Mouse (Mus musculus) large intestine, adult 2 months (tissue): Measurements from ENCODE around the gene Ncbp3. TPM values are rescaled to one million over a fixed set of nuclear protein-coding genes. Genes with fewer than 3 reads are reported as not detected.
"Not testable (repeated sequence)": the region's sequence is repeated elsewhere in the genome, so short reads cannot be mapped to it uniquely, and the experiment has no call there.

Experiments
- DNase-seq: peaks from one replicate; pipeline ENCODE4 v3.0.0-alpha.2; 2012; ENCODE audit warnings: low read depth, low spot score
- WGBS: fragments of 180-500 bp; shearing (Covaris S2); methylation state at CpG from one replicate; pipeline ENCODE4 v1.1.7; 2018; 5-methylcytosine and 5-hydroxymethylcytosine counted together
- polyA plus RNA-seq: library from polyadenylated mRNA; depleted of rRNA; stranded (reverse); fragments of >200 nt; gene quantifications from 2 replicates; pipeline ENCODE4 v1.2.3, GENCODE M21; 2012

Ncbp3 gene
- polyA plus RNA-seq, 1 experiment: 2.2 TPM

DNA sequence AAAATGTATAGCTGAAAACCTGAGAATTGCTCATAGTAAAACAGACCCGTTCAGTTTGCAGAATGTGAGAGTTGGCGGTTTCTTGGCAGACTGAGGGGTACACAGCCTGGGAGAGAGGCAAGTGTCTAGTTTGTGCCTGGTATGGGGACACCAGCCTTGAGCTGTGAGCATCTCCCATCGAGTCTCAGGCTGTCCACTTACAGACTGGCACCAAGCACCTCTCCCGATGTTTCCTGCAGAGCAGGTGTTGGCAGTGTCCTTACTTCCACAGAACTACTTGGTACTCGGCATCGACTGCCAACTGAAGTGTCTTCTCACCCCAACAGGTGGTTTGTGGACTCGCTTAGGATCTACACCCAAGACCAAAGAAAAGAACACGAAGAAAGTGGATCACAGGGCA is 31.0 kb downstream of the Ncbp3 start:
- WGBS: 90% methylated on average over 8 of the region's 8 CpGs

DNA sequence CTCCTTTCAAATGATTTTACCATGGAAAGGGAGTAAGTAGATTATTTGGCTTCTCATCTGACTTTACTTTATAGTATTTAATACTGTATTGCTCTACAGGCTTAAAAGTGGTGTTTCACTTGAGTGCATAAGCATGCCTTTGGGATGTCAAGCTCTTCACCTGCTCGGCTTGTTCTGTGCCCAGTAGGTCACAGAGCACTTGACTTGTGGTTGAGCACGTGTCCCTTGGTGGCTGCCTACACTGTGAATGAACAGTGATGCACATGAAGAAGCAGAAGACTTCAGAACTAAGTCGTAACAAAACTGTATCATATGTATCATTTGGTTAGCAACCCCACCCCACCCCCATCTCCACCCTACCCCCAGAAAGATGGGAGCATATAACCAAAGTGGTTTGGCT is 32.7 kb downstream of the Ncbp3 start:
- 92% methylated on average over 3 of the region's 3 CpGs for WGBS
- DNase-seq: no peak

More for the DNA sequence above, 31.0 kb downstream of the Ncbp3 start:
- no peak for DNase-seq

DNA sequence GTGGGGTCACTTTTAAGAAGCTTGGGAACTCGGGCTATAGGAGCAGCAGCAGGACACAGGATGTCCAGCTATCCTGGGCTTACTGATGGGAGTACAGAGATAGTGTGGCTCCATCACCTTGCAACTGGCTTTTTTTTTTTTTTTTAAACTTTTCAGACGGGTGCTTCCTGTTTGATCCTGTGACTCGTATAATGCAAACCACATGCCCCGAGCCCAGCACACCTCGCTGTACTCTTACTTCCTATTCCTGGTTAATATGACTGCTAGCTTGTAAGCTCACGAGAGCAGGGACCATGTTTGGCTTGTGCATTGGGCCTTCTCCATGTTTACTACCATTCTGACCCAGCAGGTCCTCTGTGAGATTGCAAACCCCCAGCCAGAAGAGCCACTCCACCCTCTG is 36.7 kb downstream of the Ncbp3 start:
- 38% methylated on average over 6 of the region's 6 CpGs for WGBS
- no peak for DNase-seq

DNA sequence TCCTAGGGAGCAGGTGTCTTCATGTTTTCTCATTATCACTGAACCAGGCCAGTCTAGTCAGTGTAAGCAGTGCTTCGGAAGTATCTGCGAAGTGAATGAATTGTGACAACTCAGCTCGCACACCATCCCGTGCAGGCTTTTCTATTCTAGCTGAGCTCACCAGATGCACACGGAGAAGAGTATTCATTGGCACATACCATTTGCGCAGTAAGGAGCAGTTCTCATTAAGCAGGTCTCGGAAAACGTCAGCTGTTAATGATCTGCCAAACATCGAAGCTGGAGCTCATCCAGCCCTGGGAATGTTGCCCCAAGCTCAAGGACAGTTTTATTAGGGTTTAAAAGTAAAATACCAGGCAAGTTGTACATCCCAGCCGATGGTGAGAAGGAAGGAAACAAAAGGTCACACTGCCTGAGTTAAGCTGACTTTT is 37.2 kb downstream of the Ncbp3 start:
- peak; percentile 42 for DNase-seq
- 22% methylated on average over 10 of the region's 10 CpGs for whole genome bisulfite sequencing

DNA sequence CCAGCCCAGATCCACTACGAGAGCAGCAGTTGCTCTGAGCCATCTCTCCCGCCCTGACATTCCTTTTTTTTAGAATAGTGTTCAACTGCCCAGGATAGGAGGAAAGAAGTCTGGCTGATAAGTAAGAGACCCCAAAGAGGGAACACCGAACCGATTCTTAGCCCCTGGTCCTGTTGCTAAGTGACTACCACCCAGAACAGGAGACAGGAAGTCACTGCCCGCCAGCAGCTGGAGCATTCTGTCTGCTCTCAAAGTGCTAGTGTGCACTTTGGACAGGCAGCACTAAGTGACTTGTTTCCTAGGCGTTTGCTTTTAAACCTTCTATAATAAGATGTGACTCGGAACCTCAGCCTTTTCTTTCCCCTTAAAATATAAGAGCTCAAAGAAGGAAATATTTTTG is 37.8 kb downstream of the Ncbp3 start:
- DNase-seq: no peak
- 18% methylated on average over 7 of the region's 7 CpGs for WGBS

DNA sequence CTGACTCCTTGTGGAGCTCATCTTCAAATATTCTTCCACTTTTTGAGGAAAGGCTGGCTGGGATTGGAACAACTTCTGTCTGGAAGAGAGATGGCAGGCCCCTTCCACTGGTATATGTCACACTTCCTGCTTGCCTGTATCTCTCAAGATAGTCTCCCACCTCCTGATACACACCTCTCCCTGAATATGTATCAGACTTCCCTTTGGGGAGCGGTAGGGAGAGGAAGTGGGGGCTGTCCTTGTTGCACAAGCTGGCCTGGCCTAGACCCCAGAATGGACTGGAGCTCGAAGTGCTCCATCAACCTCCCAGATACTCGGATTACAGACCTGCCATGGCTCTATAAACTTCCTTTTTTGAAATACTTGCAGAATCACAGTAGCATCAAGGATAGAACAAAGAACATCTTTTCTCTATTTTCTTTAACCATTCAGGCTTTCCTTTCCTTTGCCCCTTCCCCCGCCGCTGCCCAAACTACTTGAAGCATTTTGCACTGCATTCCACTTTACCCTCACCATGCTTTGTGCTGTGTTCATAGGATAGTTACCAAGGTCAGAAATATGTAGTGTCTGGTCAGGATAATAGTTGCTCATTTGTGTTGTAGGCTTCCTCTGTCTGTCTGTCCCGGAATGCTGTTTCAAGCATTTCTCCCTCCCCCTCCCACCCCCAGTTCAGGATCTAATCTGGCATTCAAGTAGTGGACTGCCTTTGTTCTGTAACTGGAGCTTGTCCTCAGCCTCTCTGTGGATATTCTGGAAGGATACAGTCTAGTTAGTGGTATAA is 40.3 kb downstream of the Ncbp3 start:
- no peak for DNase-seq
- WGBS: 74% methylated on average over 6 of the region's 6 CpGs

DNA sequence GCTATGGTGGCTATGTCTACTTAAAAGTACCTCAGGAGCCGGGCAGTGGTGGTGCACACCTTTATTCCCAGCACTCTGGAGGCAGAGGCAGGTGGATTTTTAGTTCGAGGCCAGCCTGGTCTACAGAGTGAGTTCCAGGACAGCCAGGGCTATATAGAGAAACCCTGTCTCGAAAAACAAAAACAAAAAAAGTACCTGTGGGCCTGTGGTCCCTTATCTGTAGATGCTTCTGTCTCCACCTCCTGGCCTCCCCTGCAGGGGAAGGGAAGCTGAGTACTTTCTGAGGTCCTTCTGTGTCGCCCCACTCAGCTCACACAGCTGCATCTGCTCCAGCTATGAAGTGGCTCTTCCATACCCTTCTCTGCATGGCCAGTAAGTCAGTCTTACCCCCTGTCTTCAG is 42.7 kb downstream of the Ncbp3 start, which contains the start of gene Itgae:
Gene Itgae (plus strand): TSS at position 301 of the 400 bp plus-strand sequence.
- WGBS: 78% methylated on average over 4 of the region's 4 CpGs
- no peak for DNase-seq

DNA sequence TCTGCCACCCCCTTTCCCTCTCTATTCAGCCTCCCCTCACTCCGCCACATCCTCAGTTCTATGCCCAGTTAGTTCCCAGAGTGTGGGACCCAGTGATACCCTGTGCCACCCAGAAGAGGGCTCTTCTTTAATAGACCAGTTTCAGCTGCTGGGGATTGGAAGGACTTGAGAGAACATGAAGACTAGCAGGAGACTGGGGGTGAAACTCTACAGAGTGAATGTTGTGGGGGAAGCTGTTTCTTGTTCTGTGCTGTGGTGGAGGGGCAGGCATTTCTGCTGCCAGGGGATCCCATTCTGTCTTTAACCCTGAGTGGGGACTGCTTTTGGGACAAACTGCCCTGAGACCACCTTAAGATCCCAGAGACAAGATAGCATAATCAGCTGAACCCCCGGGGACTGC is 43.2 kb downstream of the Ncbp3 start:
- no peak for DNase-seq
- 83% methylated on average over 2 of the region's 2 CpGs for WGBS

DNA sequence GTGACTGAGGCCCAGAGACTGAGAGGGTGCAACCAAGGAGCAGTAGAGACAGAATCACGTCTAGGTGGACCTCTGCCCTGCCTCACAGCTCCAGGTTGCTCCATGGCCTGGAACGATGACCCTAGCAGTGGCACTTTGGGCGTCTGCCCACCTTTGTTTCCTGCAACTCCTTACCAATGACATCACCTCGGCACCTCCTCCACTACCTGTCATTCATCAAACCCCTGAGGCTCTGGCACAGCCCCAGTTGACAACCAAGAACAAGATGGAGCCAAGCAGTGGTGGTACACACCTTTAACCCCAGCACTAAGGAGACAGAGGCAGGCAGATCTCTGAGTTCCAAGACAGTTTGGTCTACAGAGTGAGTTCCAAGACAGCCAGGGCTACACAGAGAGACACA is 44.5 kb downstream of the Ncbp3 start:
- no peak for DNase-seq
- 41% methylated on average over 4 of the region's 4 CpGs for WGBS

DNA sequence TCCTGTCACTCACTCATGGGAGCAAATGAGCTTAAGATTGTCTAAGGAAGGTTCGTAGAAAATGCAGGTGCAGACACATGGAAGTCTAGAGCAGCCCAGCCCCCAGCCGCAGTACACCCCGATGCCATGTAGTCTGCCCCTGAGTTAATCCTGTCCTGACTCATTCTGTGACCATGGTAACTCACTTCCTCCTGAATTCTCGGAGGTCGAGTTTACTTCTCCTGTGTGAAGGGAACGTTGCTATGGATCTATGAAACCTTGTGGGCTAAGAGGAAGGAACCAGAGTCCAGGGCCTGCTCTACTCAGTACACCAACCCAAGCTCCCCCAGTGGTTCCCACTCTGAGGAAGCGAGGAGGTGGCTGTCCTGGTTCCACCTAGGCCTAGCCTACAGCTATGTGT is 45.3 kb downstream of the Ncbp3 start:
- 72% methylated on average over 7 of the region's 7 CpGs for WGBS
- no peak for DNase-seq

DNA sequence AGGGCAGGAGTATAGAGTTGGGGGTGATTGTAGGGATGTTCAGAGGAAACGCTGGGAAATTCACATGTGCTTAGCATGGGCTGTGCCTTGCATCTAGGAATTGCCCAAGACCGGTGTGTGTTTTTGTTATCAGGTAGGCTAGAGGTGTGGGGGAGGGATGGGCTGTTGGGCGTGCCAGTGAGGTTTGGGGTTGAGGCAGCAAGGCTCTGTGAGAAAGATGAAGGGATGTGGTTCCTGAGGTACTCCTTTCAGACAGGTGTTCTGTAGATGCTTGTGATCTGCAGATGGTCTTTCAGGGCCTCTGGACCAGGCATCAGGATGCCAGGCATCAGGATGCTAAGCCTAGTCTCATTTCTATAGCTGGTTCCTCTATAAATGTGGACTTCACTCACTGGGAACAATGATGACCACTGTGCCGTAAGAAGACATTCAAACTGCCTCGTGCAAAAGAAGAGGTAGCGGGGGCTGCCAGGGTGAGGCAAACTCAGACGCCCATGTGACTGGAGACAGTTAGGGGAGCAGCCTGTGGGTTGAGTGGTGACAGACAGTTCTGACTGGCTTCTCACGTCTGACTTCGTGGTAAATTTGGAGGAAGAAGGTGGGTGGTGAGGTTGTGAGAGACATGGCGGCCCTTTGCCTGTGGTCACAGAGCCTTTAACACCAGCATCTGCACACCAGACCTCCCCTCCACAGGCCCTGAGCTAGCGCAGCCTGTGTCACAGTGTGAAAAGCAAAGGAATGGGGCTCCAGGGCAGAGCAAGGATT is 46.8 kb downstream of the Ncbp3 start:
- 70% methylated on average over 11 of the region's 11 CpGs for WGBS
- no peak for DNase-seq

DNA sequence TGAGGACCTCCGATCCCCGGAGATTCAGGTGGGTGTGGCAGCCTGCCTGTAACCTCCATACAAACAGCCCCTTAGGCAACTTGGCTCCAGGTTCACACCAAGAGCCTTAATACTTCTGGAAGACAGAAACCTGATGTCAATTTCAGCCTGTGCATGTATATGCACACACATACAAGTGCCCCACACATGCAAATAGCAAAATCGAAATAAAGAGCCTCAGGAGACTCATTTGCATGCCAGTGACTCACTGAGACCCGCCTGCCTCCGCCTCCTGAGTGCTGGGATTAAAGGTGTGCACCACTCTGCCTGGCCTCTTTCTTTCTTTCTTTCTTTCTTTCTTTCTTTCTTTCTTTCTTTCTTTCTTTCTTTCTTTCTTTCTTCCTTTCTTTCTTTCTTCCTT is 51.3 kb downstream of the Ncbp3 start:
- no peak for DNase-seq
- 35% methylated on average over 5 of the region's 5 CpGs for WGBS

DNA sequence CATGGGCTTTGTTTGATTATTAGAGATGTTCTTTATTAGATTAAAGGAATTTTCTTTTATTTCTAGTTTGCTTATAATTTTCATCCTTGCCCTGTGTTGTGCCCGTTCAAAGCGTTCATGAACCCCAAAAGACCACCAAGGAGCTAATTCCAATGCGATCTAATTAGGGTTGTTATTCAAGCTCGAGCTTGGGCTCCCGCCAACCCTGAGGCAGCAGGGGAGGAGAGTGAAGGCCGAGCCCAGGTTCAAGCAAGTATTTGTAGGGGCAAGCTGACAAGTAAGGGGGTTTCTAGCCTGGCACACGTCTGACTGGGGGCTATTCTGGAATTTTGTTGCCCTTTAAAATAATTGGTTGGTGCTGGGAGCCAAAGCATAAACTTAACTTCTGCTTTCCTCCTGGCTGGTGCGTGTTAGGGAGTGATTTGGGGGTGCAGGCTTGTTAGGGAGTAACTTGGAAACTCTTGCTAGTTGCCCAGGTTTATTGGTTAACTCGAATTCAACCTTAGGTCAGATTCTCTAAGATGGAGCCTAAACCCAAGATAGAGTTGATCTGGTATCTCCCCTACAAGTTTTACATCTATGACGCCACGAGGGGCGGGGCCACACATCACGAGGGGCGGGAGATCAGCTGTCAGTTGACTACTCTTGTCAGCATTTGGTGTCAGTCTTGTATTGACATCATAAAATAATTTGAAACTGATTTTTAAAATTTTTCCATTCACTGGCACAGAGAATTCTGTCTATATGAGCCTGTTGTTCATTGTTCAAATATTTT is 52.6 kb downstream of the Ncbp3 start:
- 70% methylated on average over 14 of the region's 14 CpGs for WGBS
- DNase-seq: no peak

DNA sequence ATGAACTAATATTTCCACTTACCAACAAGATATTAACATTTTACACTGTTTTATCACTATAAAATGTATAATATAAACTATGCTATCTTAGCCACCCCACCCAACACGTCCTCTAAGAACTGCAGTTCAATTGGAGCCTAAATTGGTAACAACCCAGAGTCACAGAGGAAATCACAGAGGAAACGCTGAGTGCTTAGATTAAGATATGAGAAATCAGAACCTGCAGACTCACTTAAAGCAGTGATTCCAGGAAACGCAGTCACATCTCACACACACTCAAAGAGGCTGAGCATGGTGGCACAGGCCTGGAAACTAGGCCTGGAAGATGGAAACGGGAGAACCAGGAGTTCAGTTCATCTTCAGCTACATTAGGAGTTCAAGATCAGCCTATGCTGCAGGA is 53.7 kb downstream of the Ncbp3 start:
- no peak for DNase-seq
- WGBS: 73% methylated on average over 4 of the region's 4 CpGs

DNA sequence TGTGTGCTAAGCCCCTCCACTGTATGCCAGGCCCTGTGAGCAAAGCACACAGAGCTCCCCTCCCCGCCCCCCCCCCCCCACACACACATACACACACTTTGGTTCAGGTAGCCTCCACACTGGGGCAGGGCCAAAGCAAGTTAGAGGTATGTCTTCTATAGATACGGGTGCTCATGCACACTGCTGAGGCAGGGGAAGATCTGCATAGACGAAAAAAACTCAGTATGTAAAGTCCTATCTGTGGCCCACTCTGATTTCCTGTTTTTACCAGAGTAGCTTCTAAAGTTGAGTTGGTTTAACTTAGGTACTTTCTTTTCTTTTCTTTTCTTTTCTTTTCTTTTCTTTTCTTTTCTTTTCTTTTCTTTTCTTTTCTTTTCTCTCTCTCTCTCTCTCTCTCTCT is 57.7 kb downstream of the Ncbp3 start:
- no peak for DNase-seq
- 42% methylated on average over 3 of the region's 3 CpGs for WGBS

DNA sequence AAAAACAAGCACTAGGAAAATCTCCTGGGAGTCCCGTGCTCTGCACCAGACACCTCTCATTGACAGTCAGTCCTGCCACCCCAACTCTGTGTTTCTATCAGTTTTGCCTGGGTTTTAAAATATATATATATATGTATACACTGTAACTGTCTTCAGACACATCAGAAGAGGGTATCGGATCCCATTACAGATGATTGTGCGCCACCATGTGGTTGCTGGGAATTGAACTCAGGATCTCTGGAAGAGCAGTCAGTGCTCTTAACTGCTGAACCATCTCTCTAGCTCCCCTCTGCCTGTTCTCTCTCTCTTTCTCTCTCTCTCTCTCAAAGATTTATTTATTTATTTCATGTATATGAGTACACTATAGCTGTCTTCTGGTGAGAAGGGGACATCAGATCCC is 59.8 kb downstream of the Ncbp3 start:
- not testable (repeated sequence) for DNase-seq

DNA sequence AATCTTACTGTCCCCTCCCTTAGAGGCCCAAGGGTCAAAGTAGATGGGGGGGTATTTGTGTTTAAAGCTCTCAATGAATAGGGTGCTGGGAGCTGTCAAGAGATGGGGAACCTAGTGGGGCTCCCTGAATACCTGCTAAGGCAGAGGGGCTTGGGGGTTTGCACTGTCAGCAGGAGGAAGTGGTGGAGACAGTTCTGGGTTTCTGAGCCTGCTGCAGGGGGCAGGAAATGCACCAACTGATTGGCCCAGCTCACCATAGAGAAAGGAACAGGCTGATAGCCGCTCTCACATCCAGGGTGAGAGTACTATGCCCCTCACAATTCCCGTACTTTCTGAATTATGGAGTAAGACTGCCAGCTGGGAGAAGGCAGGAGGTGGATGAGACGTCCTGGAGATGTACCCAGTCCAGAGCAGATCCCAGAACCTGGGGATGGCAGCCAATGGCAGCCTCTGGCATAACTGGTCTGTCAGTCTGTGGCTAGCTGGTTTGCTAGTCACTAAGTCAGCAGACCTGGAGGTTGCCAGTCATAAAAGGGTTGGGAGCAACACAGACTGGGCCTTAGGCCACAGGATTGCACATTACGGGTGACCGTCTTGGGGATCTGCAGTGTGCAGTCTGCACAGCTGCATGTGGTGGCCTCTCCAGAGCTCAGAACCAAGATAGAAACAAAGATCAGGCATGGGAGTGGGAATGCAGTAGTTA is 60.8 kb downstream of the Ncbp3 start:
- no peak for DNase-seq
- 80% methylated on average over 5 of the region's 5 CpGs for WGBS

More for the DNA sequence above, 59.8 kb downstream of the Ncbp3 start:
- 31% methylated on average over 3 of the region's 3 CpGs for WGBS

DNA sequence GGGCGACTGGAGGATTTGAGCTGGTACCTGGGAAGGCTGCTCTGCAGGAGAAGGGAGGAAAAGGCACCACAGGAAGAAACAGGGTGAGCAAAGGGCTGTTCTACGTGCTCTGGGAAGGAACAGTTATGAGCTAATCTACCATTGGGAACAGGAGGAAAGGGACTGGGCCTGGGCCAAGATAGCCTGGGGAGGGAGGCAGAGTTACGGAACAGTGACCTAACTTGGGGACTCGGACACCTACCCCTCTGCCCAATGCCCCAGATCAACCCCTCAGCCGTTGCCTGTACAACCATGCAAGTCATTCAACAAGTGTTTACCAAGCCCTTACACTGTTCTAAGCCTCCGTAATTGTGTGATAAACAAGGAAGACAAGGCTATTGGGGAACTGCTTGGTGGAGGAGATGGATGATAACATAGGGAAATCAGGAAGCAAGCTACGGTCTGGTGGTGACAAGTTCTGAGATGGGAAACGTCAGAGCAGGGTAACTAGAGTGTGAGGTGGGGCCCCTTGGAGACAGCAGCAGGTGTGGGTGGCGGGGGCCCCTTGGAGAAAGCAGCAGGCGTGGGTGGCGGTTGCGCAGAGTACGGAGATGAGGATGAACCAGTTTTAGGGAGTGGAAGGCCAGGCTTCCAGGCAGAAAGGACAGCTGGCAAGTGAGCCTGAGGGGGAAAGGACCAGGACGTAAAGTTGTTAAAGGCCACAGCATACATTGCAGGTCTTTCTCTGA is 61.5 kb downstream of the Ncbp3 start:
- WGBS: 67% methylated on average over 14 of the region's 14 CpGs
- no peak for DNase-seq

DNA sequence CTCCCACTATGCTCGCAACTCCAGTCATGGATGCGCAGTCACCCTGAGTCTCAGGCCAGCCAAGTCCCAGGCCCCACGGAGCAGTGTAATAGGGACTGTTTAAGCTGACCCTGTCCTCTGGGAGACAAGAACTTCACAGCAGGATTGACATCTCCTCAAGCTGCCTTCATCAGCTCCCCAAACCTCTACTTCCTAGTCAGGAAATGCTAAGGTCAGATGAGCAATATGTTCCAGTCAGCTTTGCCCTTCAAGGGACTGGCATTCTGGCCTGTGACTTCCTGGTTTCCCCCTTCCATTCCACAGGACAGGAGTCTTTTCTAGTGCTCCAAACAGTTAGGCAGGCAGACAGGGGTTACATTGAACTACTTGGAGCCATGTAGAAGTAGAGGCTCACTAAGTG is 62.4 kb downstream of the Ncbp3 start:
- WGBS: 90% methylated on average over 3 of the region's 3 CpGs
- no peak for DNase-seq
